Mouse (Mus musculus) brown adipose tissue, adult 24 weeks (tissue): Measurements from ENCODE around the gene Olfr1100. TPM values are rescaled to one million over a fixed set of nuclear protein-coding genes. Genes with fewer than 3 reads are reported as not detected.

Experiments used
- H3K27ac ChIP-seq: fragments of 200-500 bp; replicated peaks from 2 replicates; pipeline ENCODE4 v1.5.1; 2012; ENCODE audit warnings: low read depth, mild to moderate bottlenecking, low read length
- H3K4me1 ChIP-seq: fragments of 200-500 bp; 2 replicates; pipeline ENCODE4 v1.6.1; 2012; ENCODE audit warnings: low read length, mixed read lengths; ENCODE audit not compliant: control insufficient read depth, insufficient read depth, insufficient read length
- H3K4me3 ChIP-seq: fragments of 200-500 bp; 2 replicates; pipeline ENCODE4 v1.5.1; 2012; ENCODE audit warnings: low read depth, mild to moderate bottlenecking, low read length, moderate library complexity; ENCODE audit not compliant: insufficient read depth
- polyA plus RNA-seq: library from polyadenylated mRNA; stranded (reverse); fragments of >200 nt; gene quantifications from 2 replicates; pipeline ENCODE4 v1.2.4, GENCODE M21; 2012; ENCODE audit not compliant: missing spikeins, insufficient read depth, insufficient read length

Gene Olfr1100
- polyA plus RNA-seq, result not detected in 2 replicates

GRCm38 (mm10) chr2:86979854-86980253, at the start of gene Olfr1100:
Olfr1100 (minus strand) TSS chr2:86979954.
- Histone ChIP-seq H3K4me1 (no peaks in the 10 kb centered on the region), H3K27ac (no peak within 1 kb of the TSS), H3K4me3 (no peak within 1 kb of the TSS)

GRCm38 (mm10) chr2:87026980-87027379, 47.2 kb upstream of the Olfr1100 start, which contains the start of gene Olfr1104:
Olfr1104 (minus strand) TSS chr2:87027080.
- Histone ChIP-seq H3K4me1 (no peaks in the 10 kb centered on the region), H3K27ac (no peak within 1 kb of the TSS), H3K4me3 (no peak within 1 kb of the TSS)

GRCm38 (mm10) chr2:86998098-86998497, 18.3 kb upstream of the Olfr1100 start, which contains the start of gene Olfr1102:
Olfr1102 (plus strand) TSS chr2:86998398.
- Histone ChIP-seq H3K27ac (no peak within 1 kb of the TSS), H3K4me1 (no peaks in the 10 kb centered on the region), H3K4me3 (no peak within 1 kb of the TSS)

GRCm38 (mm10) chr2:86991121-86991520, 11.4 kb upstream of the Olfr1100 start, which contains the start of gene Olfr1101:
Olfr1101 (minus strand) TSS chr2:86991221.
- Histone ChIP-seq H3K4me1 (no peaks in the 10 kb centered on the region), H3K27ac (no peak within 1 kb of the TSS), H3K4me3 (no peak within 1 kb of the TSS)

GRCm38 (mm10) chr2:86960593-86960992, 19.2 kb downstream of the Olfr1100 start, which contains the start of gene Olfr1099:
Olfr1099 (minus strand) TSS chr2:86960693.
- no peaks in the 10 kb centered on the region for H3K4me1 ChIP-seq
- H3K4me3 ChIP-seq, result no peak within 1 kb of the TSS
- H3K27ac ChIP-seq, result no peak within 1 kb of the TSS

- no peak overlapping the region for H3K27ac ChIP-seq
- H3K4me3 ChIP-seq, result no peak overlapping the region
Measured at GRCm38 (mm10) chr2:86926557-86926956, 53.2 kb downstream of the Olfr1100 start.

More at GRCm38 (mm10) chr2:86926557-86926956, 53.2 kb downstream of the Olfr1100 start:
- H3K4me1 ChIP-seq, result no peaks in the 10 kb centered on the region

Other genes with a start within 250 kb of the Olfr1100 start
- gene Olfr1089, start 246.3 kb downstream of the Olfr1100 start, polyA plus RNA-seq, result not detected in 2 replicates
- not detected in 2 replicates for gene Olfr1090, start 221.0 kb downstream of the Olfr1100 start, polyA plus RNA-seq
- gene Olfr1093, start 197.5 kb downstream of the Olfr1100 start, polyA plus RNA-seq, result not detected in 2 replicates
- not detected in 2 replicates for gene Olfr141, start 169.9 kb downstream of the Olfr1100 start, polyA plus RNA-seq
- gene Olfr1094, start 155.3 kb downstream of the Olfr1100 start, polyA plus RNA-seq, result not detected in 2 replicates
- not detected in 2 replicates for gene Olfr1095, start 128.3 kb downstream of the Olfr1100 start, polyA plus RNA-seq
- gene Gm13723, start 105.2 kb downstream of the Olfr1100 start, polyA plus RNA-seq, result not detected in 2 replicates
- not detected in 2 replicates for gene Olfr1097, start 87.7 kb downstream of the Olfr1100 start, polyA plus RNA-seq
- not detected in 2 replicates for gene Olfr1098, start 55.4 kb downstream of the Olfr1100 start, polyA plus RNA-seq
- gene Olfr1099, start 19.3 kb downstream of the Olfr1100 start, polyA plus RNA-seq, result not detected in 2 replicates
- gene Olfr1101, start 11.3 kb upstream of the Olfr1100 start, polyA plus RNA-seq, result not detected in 2 replicates
- not detected in 2 replicates for gene Olfr1102, start 18.4 kb upstream of the Olfr1100 start, polyA plus RNA-seq
- not detected in 2 replicates for gene Olfr1104, start 47.1 kb upstream of the Olfr1100 start, polyA plus RNA-seq
- not detected in 2 replicates for gene Olfr1105, start 56.6 kb upstream of the Olfr1100 start, polyA plus RNA-seq
- gene Olfr1106, start 72.3 kb upstream of the Olfr1100 start, polyA plus RNA-seq, result not detected in 2 replicates
- not detected in 2 replicates for gene Olfr1107, start 95.9 kb upstream of the Olfr1100 start, polyA plus RNA-seq
- gene Olfr1109, start 116.1 kb upstream of the Olfr1100 start, polyA plus RNA-seq, result not detected in 2 replicates
- gene Olfr259, start 134.6 kb upstream of the Olfr1100 start, polyA plus RNA-seq, result not detected in 2 replicates
- not detected in 2 replicates for gene Olfr1110, start 160.3 kb upstream of the Olfr1100 start, polyA plus RNA-seq
- gene Olfr1111, start 172.7 kb upstream of the Olfr1100 start, polyA plus RNA-seq, result not detected in 2 replicates
- not detected in 2 replicates for gene Olfr1112, start 207.8 kb upstream of the Olfr1100 start, polyA plus RNA-seq
- gene Olfr1113, start 229.0 kb upstream of the Olfr1100 start, polyA plus RNA-seq, result not detected in 2 replicates